Mouse (Mus musculus) MEL (cell line): ENCODE measurements around the gene Zbtb24. TPM values are rescaled to one million over a fixed set of nuclear protein-coding genes. Genes with fewer than 3 reads are reported as not detected.

ENCODE experiments used
- DNase-seq: peaks from one replicate; pipeline ENCODE4 v3.0.0; 2011; ENCODE audit warnings: low read depth, low spot score
- H3K27ac ChIP-seq: 2 replicates; pipeline ENCODE4 v1.5.1; 2012; ENCODE audit warnings: low read depth, mild to moderate bottlenecking, control low read depth, low read length, moderate library complexity; ENCODE audit not compliant: control insufficient read depth
- H3K27me3 ChIP-seq, 2 experiments: fragments of 150-350 bp in 1 of 2; sonication (generic) in 1 of 2; 2 replicates each; pipeline ENCODE4 v1.6.1; 2012; ENCODE audit warnings: low read length in 2 of 2, mild to moderate bottlenecking in 2 of 2, improper control_type of control experiment in 1 of 2, moderate library complexity in 1 of 2; ENCODE audit not compliant: insufficient read depth in 2 of 2, control insufficient read depth in 1 of 2
- H3K36me3 ChIP-seq, 2 experiments: 2 replicates each; pipeline ENCODE4 v1.6.1; 2012 to 2014; ENCODE audit warnings: low read length in 2 of 2, improper control_type of control experiment in 1 of 2, inconsistent platforms in 1 of 2, mild to moderate bottlenecking in 1 of 2; ENCODE audit not compliant: insufficient read depth in 2 of 2, control insufficient read depth in 1 of 2
- H3K4me1 ChIP-seq, 2 experiments: fragments of 150-350 bp in 1 of 2; sonication (generic) in 1 of 2; 2 replicates each; pipeline ENCODE4 v1.6.1; 2012; ENCODE audit warnings: low read length in 2 of 2, improper control_type of control experiment in 1 of 2, mild to moderate bottlenecking in 1 of 2; ENCODE audit not compliant: insufficient read depth in 2 of 2, control insufficient read depth in 1 of 2
- H3K4me3 ChIP-seq, 2 experiments: fragments of 150-350 bp in 1 of 2; sonication (generic) in 1 of 2; 2 replicates each; pipeline ENCODE4 v1.5.1; 2012; ENCODE audit warnings: low read depth in 2 of 2, low read length in 2 of 2, mild to moderate bottlenecking in 2 of 2, moderate library complexity in 2 of 2, control low read depth in 1 of 2, improper control_type of control experiment in 1 of 2; ENCODE audit not compliant: control insufficient read depth in 1 of 2, insufficient read depth in 1 of 2
- H3K79me2 ChIP-seq: 2 replicates; pipeline ENCODE4 v1.6.1; 2012; ENCODE audit warnings: mild to moderate bottlenecking, low read length, moderate library complexity; ENCODE audit not compliant: control insufficient read depth, poor library complexity, insufficient read depth
- H3K9ac ChIP-seq: 2 replicates; pipeline ENCODE4 v1.6.1; 2012; ENCODE audit warnings: low read depth, mild to moderate bottlenecking, control low read depth, low read length, moderate library complexity; ENCODE audit not compliant: control insufficient read depth, poor library complexity, severe bottlenecking
- H3K9me3 ChIP-seq: fragments of 150-350 bp; sonication (generic); replicated peaks from 2 replicates; pipeline ENCODE4 v1.6.1; 2012; ENCODE audit warnings: mild to moderate bottlenecking, low read length, improper control_type of control experiment, moderate library complexity; ENCODE audit not compliant: insufficient read depth
- BHLHE40 ChIP-seq: IDR thresholded peaks from 2 replicates; pipeline ENCODE4 v1.6.1; 2012; ENCODE audit warnings: low read depth, mild to moderate bottlenecking, inconsistent platforms, low read length, improper control_type of control experiment, borderline replicate concordance
- CHD1 ChIP-seq: IDR thresholded peaks from 2 replicates; pipeline ENCODE4 v1.6.1; 2012; ENCODE audit warnings: low read depth, mild to moderate bottlenecking, inconsistent platforms, low read length, improper control_type of control experiment
- CHD2 ChIP-seq: IDR thresholded peaks from 2 replicates; pipeline ENCODE4 v1.6.1; 2011; ENCODE audit warnings: low read length, improper control_type of control experiment
- CTCF ChIP-seq, 3 experiments: IDR thresholded peaks in 2 of 3; conservative IDR thresholded peaks in 1 of 3; 2 replicates each; pipeline ENCODE4 v1.5.1; 2011 to 2012; ENCODE audit warnings: low read length in 3 of 3, low read depth in 2 of 3, mild to moderate bottlenecking in 2 of 3, improper control_type of control experiment in 1 of 3, inconsistent platforms in 1 of 3, mixed read lengths in 1 of 3, moderate library complexity in 1 of 3; ENCODE audit not compliant: control insufficient read depth in 1 of 3, insufficient read depth in 1 of 3, poor library complexity in 1 of 3, severe bottlenecking in 1 of 3
- E2F4 ChIP-seq: IDR thresholded peaks from 2 replicates; pipeline ENCODE4 v1.6.1; 2011; ENCODE audit warnings: low read depth, low read length, improper control_type of control experiment, borderline replicate concordance
- ELF1 ChIP-seq: IDR thresholded peaks from 2 replicates; pipeline ENCODE4 v1.6.1; 2014; ENCODE audit warnings: low read depth, mild to moderate bottlenecking, inconsistent platforms, low read length, improper control_type of control experiment, moderate library complexity
- EP300 ChIP-seq, 2 experiments: IDR thresholded peaks; 2 replicates each; pipeline ENCODE4 v1.6.1; 2011; ENCODE audit warnings: improper control_type of control experiment in 2 of 2, low read length in 2 of 2, low read depth in 1 of 2, mild to moderate bottlenecking in 1 of 2
- ETS1 ChIP-seq: IDR thresholded peaks from 2 replicates; pipeline ENCODE4 v1.6.1; 2012; ENCODE audit warnings: low read depth, mild to moderate bottlenecking, inconsistent platforms, low read length, improper control_type of control experiment, moderate library complexity
- GABPA ChIP-seq: IDR thresholded peaks from 2 replicates; pipeline ENCODE4 v1.6.1; 2012; ENCODE audit warnings: low read depth, mild to moderate bottlenecking, inconsistent platforms, low read length, improper control_type of control experiment, moderate library complexity
- GATA1 ChIP-seq: IDR thresholded peaks from 2 replicates; pipeline ENCODE4 v1.6.1; 2011; ENCODE audit warnings: low read depth, low read length, improper control_type of control experiment
- HCFC1 ChIP-seq: IDR thresholded peaks from 2 replicates; pipeline ENCODE4 v1.6.1; 2012; ENCODE audit warnings: low read depth, mild to moderate bottlenecking, inconsistent platforms, low read length, improper control_type of control experiment, moderate library complexity
- JUND ChIP-seq: IDR thresholded peaks from 2 replicates; pipeline ENCODE4 v1.6.1; 2011; ENCODE audit warnings: low read depth, mild to moderate bottlenecking, improper control_type of control experiment, low read length
- KAT2A ChIP-seq: conservative IDR thresholded peaks from 2 replicates; pipeline ENCODE4 v1.6.1; 2012; ENCODE audit warnings: low read depth, low read length, improper control_type of control experiment, inconsistent platforms
- MAFK ChIP-seq: IDR thresholded peaks from 2 replicates; pipeline ENCODE4 v1.6.1; 2011; ENCODE audit warnings: low read depth, mild to moderate bottlenecking, low read length, improper control_type of control experiment, borderline replicate concordance
- MAX ChIP-seq: IDR thresholded peaks from 2 replicates; pipeline ENCODE4 v1.6.1; 2011; ENCODE audit warnings: low read length, improper control_type of control experiment
- MEF2A ChIP-seq: IDR thresholded peaks from 2 replicates; pipeline ENCODE4 v1.6.1; 2014; ENCODE audit warnings: low read depth, mild to moderate bottlenecking, inconsistent platforms, low read length, improper control_type of control experiment; ENCODE audit not compliant: poor library complexity, insufficient replicate concordance, severe bottlenecking; ENCODE audit errors: extremely low read depth
- MXI1 ChIP-seq: IDR thresholded peaks from 2 replicates; pipeline ENCODE4 v1.6.1; 2011; ENCODE audit warnings: mild to moderate bottlenecking, low read depth, low read length, improper control_type of control experiment
- MYB ChIP-seq: IDR thresholded peaks from 2 replicates; pipeline ENCODE4 v1.6.1; 2011; ENCODE audit warnings: mild to moderate bottlenecking, low read depth, low read length, improper control_type of control experiment
- MYC ChIP-seq: IDR thresholded peaks from 2 replicates; pipeline ENCODE4 v1.6.1; 2011; ENCODE audit warnings: low read depth, mild to moderate bottlenecking, low read length, improper control_type of control experiment, moderate library complexity
- NELFE ChIP-seq: IDR thresholded peaks from 2 replicates; pipeline ENCODE4 v1.6.1; 2011; ENCODE audit warnings: low read depth, low read length, improper control_type of control experiment
- NRF1 ChIP-seq: IDR thresholded peaks from 2 replicates; pipeline ENCODE4 v1.6.1; 2014; ENCODE audit warnings: low read depth, mild to moderate bottlenecking, inconsistent platforms, low read length, improper control_type of control experiment, moderate library complexity; ENCODE audit not compliant: poor library complexity, insufficient read depth, severe bottlenecking
- POLR2A ChIP-seq, 2 experiments: IDR thresholded peaks; 2 replicates each; pipeline ENCODE4 v1.6.1; 2011 to 2012; ENCODE audit warnings: low read length in 2 of 2, mild to moderate bottlenecking in 2 of 2, control low read depth in 1 of 2, improper control_type of control experiment in 1 of 2, low read depth in 1 of 2, moderate library complexity in 1 of 2; ENCODE audit not compliant: control insufficient read depth in 1 of 2, insufficient read depth in 1 of 2, poor library complexity in 1 of 2
- POLR2AphosphoS2 ChIP-seq: IDR thresholded peaks from 2 replicates; pipeline ENCODE4 v1.6.1; 2011; ENCODE audit warnings: low read length, improper control_type of control experiment
- POLR2AphosphoS5 ChIP-seq: IDR thresholded peaks from 2 replicates; pipeline ENCODE4 v1.6.1; 2012; ENCODE audit warnings: low read depth, borderline replicate concordance, mild to moderate bottlenecking, inconsistent platforms, low read length, moderate library complexity, mixed read lengths
- RAD21 ChIP-seq: IDR thresholded peaks from 2 replicates; pipeline ENCODE4 v1.6.1; 2011; ENCODE audit warnings: mild to moderate bottlenecking, low read depth, low read length, improper control_type of control experiment
- RCOR1 ChIP-seq: IDR thresholded peaks from 2 replicates; pipeline ENCODE4 v1.6.1; 2012; ENCODE audit warnings: low read depth, mild to moderate bottlenecking, inconsistent platforms, low read length, improper control_type of control experiment
- SIN3A ChIP-seq: IDR thresholded peaks from 2 replicates; pipeline ENCODE4 v1.6.1; 2012; ENCODE audit warnings: low read length, improper control_type of control experiment, inconsistent platforms
- SMC3 ChIP-seq: IDR thresholded peaks from 2 replicates; pipeline ENCODE4 v1.6.1; 2011; ENCODE audit warnings: low read depth, low read length, improper control_type of control experiment
- TAL1 ChIP-seq: IDR thresholded peaks from 2 replicates; pipeline ENCODE4 v1.6.1; 2012; ENCODE audit warnings: mild to moderate bottlenecking, inconsistent platforms, low read length, moderate library complexity, mixed read lengths
- TBP ChIP-seq: IDR thresholded peaks from 2 replicates; pipeline ENCODE4 v1.8.0; 2011; ENCODE audit warnings: low read depth, low read length, improper control_type of control experiment
- TCF12 ChIP-seq: IDR thresholded peaks from 2 replicates; pipeline ENCODE4 v1.6.1; 2014; ENCODE audit warnings: low read depth, mild to moderate bottlenecking, inconsistent platforms, low read length, improper control_type of control experiment, moderate library complexity
- USF1 ChIP-seq: IDR thresholded peaks from 2 replicates; pipeline ENCODE4 v1.6.1; 2014; ENCODE audit warnings: low read depth, mild to moderate bottlenecking, inconsistent platforms, low read length, improper control_type of control experiment, moderate library complexity
- USF2 ChIP-seq, 2 experiments: IDR thresholded peaks; 2 replicates each; pipeline ENCODE4 v1.6.1; 2011 to 2012; ENCODE audit warnings: improper control_type of control experiment in 2 of 2, low read length in 2 of 2, borderline replicate concordance in 1 of 2, inconsistent platforms in 1 of 2, low read depth in 1 of 2, mild to moderate bottlenecking in 1 of 2; ENCODE audit not compliant: insufficient read depth in 1 of 2
- ZC3H11A ChIP-seq: IDR thresholded peaks from 2 replicates; pipeline ENCODE4 v1.6.1; 2012; ENCODE audit warnings: low read depth, mild to moderate bottlenecking, inconsistent platforms, low read length, improper control_type of control experiment
- ZKSCAN1 ChIP-seq: IDR thresholded peaks from 2 replicates; pipeline ENCODE4 v1.6.1; 2012; ENCODE audit warnings: low read depth, mild to moderate bottlenecking, inconsistent platforms, low read length, improper control_type of control experiment, moderate library complexity
- ZMIZ1 ChIP-seq: IDR thresholded peaks from 2 replicates; pipeline ENCODE4 v1.6.1; 2012; ENCODE audit warnings: low read depth, mild to moderate bottlenecking, inconsistent platforms, low read length, improper control_type of control experiment, moderate library complexity
- polyA plus RNA-seq, 2 experiments: library from polyadenylated mRNA; stranded (reverse) in 1 of 2; unstranded in 1 of 2; fragments of >175 nt in 1 of 2; fragments of >200 nt in 1 of 2; gene quantifications; 2 replicates each; pipeline versions ENCODE4 v1.2.1 to v1.2.4; 2012; ENCODE audit warnings: low replicate concordance in 2 of 2, low read depth in 1 of 2; ENCODE audit not compliant: insufficient read length in 2 of 2, insufficient read depth in 1 of 2, missing spikeins in 1 of 2
- total RNA-seq: library from RNA; depleted of rRNA; stranded (reverse); fragments of 300-350 nt; gene quantifications from 2 replicates; pipeline ENCODE4 v1.2.3, GENCODE M21; 2012; rRNA removed

Zbtb24 gene
- total RNA-seq (7.6 and 8.4 TPM in 2 replicates), polyA plus RNA-seq (10 to 100 TPM in 1 of 2 experiments, not detected in 1; 11.0 TPM)

GRCm38 (mm10) chr10:41450137-41450670 lies at the start of gene Zbtb24:
Gene Zbtb24, plus strand, starts transcription at chr10:41450383.
- peaks cover 17% of the 10 kb centered on the region for H3K79me2 ChIP-seq
- H3K27me3 ChIP-seq, result no peaks in the 10 kb centered on the region
- H3K9ac ChIP-seq, result peak within 1 kb of the TSS; percentile 80
- DNase-seq, result peak; percentile 96
- peaks cover 4 to 21% of the 10 kb centered on the region in 2 experiments for H3K4me1 ChIP-seq
- H3K36me3 ChIP-seq, result peaks cover 0 to 12% of the 10 kb centered on the region in 2 experiments; a peak in 2 of 4 replicates
- no peaks in the 10 kb centered on the region for H3K9me3 ChIP-seq
- H3K4me3 ChIP-seq, result peak within 1 kb of the TSS; percentile 77 to 97
- peak within 1 kb of the TSS; percentile 90 for H3K27ac ChIP-seq
- TF ChIP-seq POLR2AphosphoS5 (no peak), SMC3 (no peak), EP300 (IDR thresholded peaks at IDR 0.05; ENCODE audit: low read depth in 1 of 2, low read length in 2 of 2) (no peak), POLR2AphosphoS2 (peak; percentile 45; the same call in 1 of the 2 replicates), CTCF (IDR thresholded peaks at IDR 0.05 in 2 of 3, conservative IDR thresholded peaks at IDR 0.05 in 1 of 3; ENCODE audit: control insufficient read depth in 1 of 3, insufficient read depth in 1 of 3, low read depth in 2 of 3, low read length in 3 of 3, poor library complexity in 1 of 3, severe bottlenecking in 1 of 3) (no peak), HCFC1 (peak; percentile 85), ZKSCAN1 (no peak), POLR2A (IDR thresholded peaks at IDR 0.05; ENCODE audit: control insufficient read depth in 1 of 2, insufficient read depth in 1 of 2, low read depth in 1 of 2, low read length in 2 of 2, poor library complexity in 1 of 2) (peak; percentile 62 to 85; a peak in 3 of 4 replicates), ELF1 (peak; percentile 100), BHLHE40 (no peak), TCF12 (peak; percentile 46; the same call in 1 of the 2 replicates), MEF2A (no peak), ZC3H11A (no peak), MAFK (no peak), RCOR1 (peak; percentile 57; the same call in 1 of the 2 replicates), SIN3A (peak; percentile 94), USF1 (peak; percentile 99), MAX (peak; percentile 94), MXI1 (peak; percentile 51), GABPA (no peak), KAT2A (no peak), E2F4 (no peak), NRF1 (no peak), MYB (no peak), TAL1 (no peak), MYC (no peak), ZMIZ1 (peak; percentile 72), RAD21 (no peak), ETS1 (peak; percentile 61; the same call in 1 of the 2 replicates), CHD1 (no peak), USF2 (IDR thresholded peaks at IDR 0.05; ENCODE audit: borderline replicate concordance in 1 of 2, insufficient read depth in 1 of 2, low read depth in 1 of 2, low read length in 2 of 2) (peak; percentile 74 to 95), NELFE (peak; percentile 81), JUND (no peak), TBP (peak; percentile 95), GATA1 (peak; percentile 62), CHD2 (no peak)
